In genomic region chr3:100685087-100685762, GRCm38 (mm10) we compare ENCODE assay signal across 7 mouse cellular contexts. TPM values are rescaled to one million over a fixed set of nuclear protein-coding genes. Genes with fewer than 3 reads are reported as not detected.
DNase-seq lines count a peak whose midpoint lies in the region; ATAC-seq and TF ChIP-seq lines count a peak whose summit lies in the region.

Man1a2 (minus strand) TSS chr3:100685503.

- H3K4me1 ChIP-seq in intestine, postnatal 0 days (replicated peaks; ENCODE audit: control insufficient read depth, insufficient read depth, low read length), result peaks cover 5% of the 10 kb centered on the region; the same call in 1 of the 2 replicates
- H3K4me1 ChIP-seq in limb, embryonic 12.5 days (replicated peaks), result peaks cover 32% of the 10 kb centered on the region
- peaks cover 28% of the 10 kb centered on the region for H3K4me1 ChIP-seq in midbrain, embryonic 14.5 days (ENCODE audit: control insufficient read depth, insufficient read depth, low read length)

- peak within 1 kb of the TSS; percentile 95 for H3K27ac ChIP-seq in intestine, postnatal 0 days (ENCODE audit: low read depth, low read length)
- peak within 1 kb of the TSS; percentile 98 for H3K27ac ChIP-seq in limb, embryonic 12.5 days
- peak within 1 kb of the TSS; percentile 99 for H3K27ac ChIP-seq in midbrain, embryonic 14.5 days (replicated peaks; ENCODE audit: low read depth, low read length)

- H3K9ac ChIP-seq in intestine, postnatal 0 days (ENCODE audit: low read depth, low read length), result peak within 1 kb of the TSS; percentile 90
- peak within 1 kb of the TSS; percentile 99 for H3K9ac ChIP-seq in limb, embryonic 12.5 days (replicated peaks)
- H3K9ac ChIP-seq in midbrain, embryonic 14.5 days (replicated peaks; ENCODE audit: low read length), result peak within 1 kb of the TSS; percentile 91

- H3K4me3 ChIP-seq in intestine, postnatal 0 days (ENCODE audit: low read depth, low read length), result peak within 1 kb of the TSS; percentile 93
- H3K4me3 ChIP-seq in limb, embryonic 12.5 days (replicated peaks), result peak within 1 kb of the TSS; percentile 88
- H3K4me3 ChIP-seq in midbrain, embryonic 14.5 days (replicated peaks; ENCODE audit: low read depth, low read length), result peak within 1 kb of the TSS; percentile 80

- no peaks in the 10 kb centered on the region for H3K27me3 ChIP-seq in intestine, postnatal 0 days (replicated peaks; ENCODE audit: control insufficient read depth, insufficient read depth, low read length)
- no peaks in the 10 kb centered on the region for H3K27me3 ChIP-seq in limb, embryonic 12.5 days
- H3K27me3 ChIP-seq in midbrain, embryonic 14.5 days (ENCODE audit: control insufficient read depth, insufficient read depth, low read length), result no peaks in the 10 kb centered on the region

- under 1% methylated on average over 67 of the region's 92 CpGs for WGBS in intestine, postnatal 0 days
- WGBS in limb, embryonic 12.5 days, result under 1% methylated on average over 84 of the region's 92 CpGs
- WGBS in midbrain, embryonic 14.5 days, result under 1% methylated on average over 90 of the region's 92 CpGs

- H3K9me3 ChIP-seq in intestine, postnatal 0 days (ENCODE audit: control insufficient read depth), result no peaks in the 10 kb centered on the region
- no peaks in the 10 kb centered on the region for H3K9me3 ChIP-seq in limb, embryonic 12.5 days
- H3K9me3 ChIP-seq in midbrain, embryonic 14.5 days (ENCODE audit: control insufficient read depth, low read length), result no peaks in the 10 kb centered on the region

- peak; percentile 92 for DNase-seq in adrenal gland, postnatal 10 days
- peak; percentile 70 for DNase-seq in embryo, embryonic 11.5 days (ENCODE audit: low read depth, low spot score)
- peak; percentile 81 to 88 for DNase-seq in gastrocnemius, postnatal 4 days (ENCODE audit: low spot score in 2 of 2)
- DNase-seq in midbrain, embryonic 14.5 days, result peak; percentile 92
- DNase-seq in spleen, adult 12 weeks (ENCODE audit: low spot score), result peak; percentile 84

- 0 out of 2 replicates have a peak, but pooled peaks have one; percentile 4 for TF ChIP-seq CTCF in intestine, postnatal 0 days (IDR thresholded peaks at IDR 0.05; ENCODE audit: low read depth)

- peak within 1 kb of the TSS; percentile 86 for H3K4me2 ChIP-seq in intestine, postnatal 0 days (replicated peaks; ENCODE audit: low read depth)
- peak within 1 kb of the TSS; percentile 90 for H3K4me2 ChIP-seq in limb, embryonic 12.5 days
- H3K4me2 ChIP-seq in midbrain, embryonic 14.5 days (ENCODE audit: low read length), result peak within 1 kb of the TSS; percentile 83

- ATAC-seq in intestine, postnatal 0 days, result peak; percentile 87
- peak; percentile 77 for ATAC-seq in limb, embryonic 12.5 days (ENCODE audit: insufficient number of reproducible peaks, insufficient read depth, low FRiP score, low TSS enrichment, low read depth)
- ATAC-seq in midbrain, embryonic 14.5 days (ENCODE audit: low FRiP score, low TSS enrichment), result peak; percentile 92

- H3K36me3 ChIP-seq in intestine, postnatal 0 days (ENCODE audit: control insufficient read depth, insufficient read depth), result no peaks in the 10 kb centered on the region
- no peaks in the 10 kb centered on the region for H3K36me3 ChIP-seq in limb, embryonic 12.5 days
- H3K36me3 ChIP-seq in midbrain, embryonic 14.5 days (ENCODE audit: control insufficient read depth, insufficient read depth, low read length), result no peaks in the 10 kb centered on the region

RNA-seq across cellular contexts. Expression of gene Man1a2, which starts in this region (rescaled TPM):
- total RNA-seq in adrenal gland, postnatal 10 days (2021), result 10 to 100 TPM; 78.8 to 86.7 TPM
- 10 to 100 TPM; 70.8 to 75.2 TPM for total RNA-seq in gastrocnemius, postnatal 4 days (2021)
- polyA plus RNA-seq in intestine, postnatal 0 days (2015; fragmentation: Nextera tagmentation; extraction: Ambion mirVana), result 92.1 and 98.3 TPM in 2 replicates
- polyA plus RNA-seq in limb, embryonic 12.5 days (2016; fragmentation: Nextera tagmentation; extraction: Ambion mirVana), result 80.9 and 98.4 TPM in 2 replicates
- 44.0 and 55.3 TPM in 2 replicates for polyA plus RNA-seq in midbrain, embryonic 14.5 days (2014; fragmentation: Nextera tagmentation; extraction: Ambion mirVana)

Comparison
In these comparisons a context has a peak if more than half of its experiments do, and no peak if none do; other contexts are left out.
1. Peak in every context shown above with its lines: DNase-seq, ATAC-seq, H3K4me3 ChIP-seq and H3K27ac ChIP-seq.